Mouse (Mus musculus): Measurements from ENCODE around the gene Ppp2r3c. TPM values are rescaled to one million over a fixed set of nuclear protein-coding genes. Genes with fewer than 3 reads are reported as not detected.

Gene Ppp2r3c
- 1.1 TPM in 2 replicates for polyA plus RNA-seq (2012; rRNA removed)

GRCm38 (mm10) chr12:55302485-55303441, at the start of gene Ppp2r3c:
TSS of gene Ppp2r3c (minus strand) at chr12:55302998.

DNA sequence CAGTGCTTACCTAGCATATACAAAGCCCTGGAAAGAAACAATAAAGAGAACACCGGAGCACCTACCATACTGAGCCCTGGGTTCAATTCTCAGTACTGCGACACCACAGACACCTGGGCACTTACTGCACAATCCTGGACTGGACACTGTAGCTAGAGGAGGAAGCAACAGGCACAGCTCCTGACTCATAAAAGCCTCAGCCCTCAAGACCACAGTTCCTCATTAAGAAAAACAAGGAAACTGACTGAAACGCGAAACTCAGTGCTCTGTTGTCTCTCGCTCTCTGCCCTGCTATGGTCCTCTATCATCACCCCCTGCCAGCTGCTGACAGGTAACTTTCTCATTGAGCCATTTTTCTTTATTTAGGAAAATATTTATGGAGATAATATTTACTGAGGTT, 3.5 kb downstream of the Ppp2r3c start, which contains the start of gene 1110008L16Rik:
TSS of gene 1110008L16Rik (plus strand) at position 242 of the 400 bp plus-strand sequence.

DNA sequence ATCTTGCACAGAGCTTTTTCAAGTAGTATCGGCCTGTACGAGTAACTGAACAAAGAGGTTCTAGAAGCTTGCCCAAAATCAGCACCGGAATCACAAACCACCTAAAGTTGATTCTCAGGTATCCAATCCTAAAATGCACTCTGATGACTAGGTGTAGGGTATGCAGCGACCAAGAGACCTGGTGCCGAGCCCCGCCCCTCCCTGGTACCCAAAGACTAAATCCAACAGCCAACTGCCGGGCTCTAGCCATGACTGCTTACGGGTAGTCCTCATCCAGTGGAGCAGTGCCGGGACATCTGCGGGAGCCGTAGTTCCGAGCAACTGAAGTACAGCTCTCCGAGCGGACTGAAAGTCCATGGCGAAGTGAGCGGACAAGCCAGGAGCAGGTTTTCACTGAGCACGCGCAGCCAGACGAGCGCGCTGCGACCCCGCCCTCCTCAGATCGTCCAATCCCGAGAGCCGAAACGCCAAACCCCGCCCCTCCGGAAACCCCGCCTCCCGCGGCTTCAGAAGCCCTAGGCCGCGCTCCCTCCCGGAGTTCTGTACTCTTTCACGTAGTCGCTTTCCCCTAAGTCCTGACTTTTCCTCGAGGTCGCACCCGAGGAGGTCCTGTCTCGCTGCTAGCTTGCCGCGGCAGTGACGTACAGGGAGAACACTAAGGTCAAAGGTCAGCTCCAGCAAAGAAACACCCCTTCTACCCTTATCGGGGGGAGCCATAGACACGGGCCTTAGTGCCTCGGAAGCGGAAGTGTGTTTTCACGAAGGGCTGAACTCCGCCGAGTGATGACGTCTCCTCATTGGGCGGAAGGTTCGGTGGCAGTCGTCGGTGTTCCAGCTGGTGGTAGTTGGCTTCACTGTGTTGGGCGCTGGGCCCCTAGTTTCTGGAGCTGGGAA, 72.9 kb downstream of the Ppp2r3c start, which contains the start of gene Srp54c:
TSS of gene Srp54c (plus strand) at position 543 of the 894 bp plus-strand sequence.

Other genes starting within 250 kb of the Ppp2r3c start
- gene 2700097O09Rik, start 222.9 kb downstream of the Ppp2r3c start, polyA plus RNA-seq (2012; rRNA removed), result 3.9 and 5.0 TPM in 2 replicates
- 17.1 and 25.0 TPM in 2 replicates for gene Srp54a, start 222.7 kb downstream of the Ppp2r3c start, polyA plus RNA-seq (2012; rRNA removed)
- gene Fam177a, start 178.5 kb downstream of the Ppp2r3c start, polyA plus RNA-seq (2012; rRNA removed), result 3.4 and 6.5 TPM in 2 replicates
- gene Srp54b, start 147.9 kb downstream of the Ppp2r3c start, polyA plus RNA-seq (2012; rRNA removed), result 16.8 and 41.4 TPM in 2 replicates
- gene 1700047I17Rik2, start 103.4 kb downstream of the Ppp2r3c start, polyA plus RNA-seq (2012; rRNA removed), result not detected in 2 replicates
- 3.0 and 5.1 TPM in 2 replicates for gene Srp54c, start 72.8 kb downstream of the Ppp2r3c start, polyA plus RNA-seq (2012; rRNA removed)
- 5.0 and 6.0 TPM in 2 replicates for gene 1110008L16Rik, start 3.4 kb downstream of the Ppp2r3c start, polyA plus RNA-seq (2012; rRNA removed)
- gene Psma6, start 81.2 kb upstream of the Ppp2r3c start, polyA plus RNA-seq (2012; rRNA removed), result 26.2 and 29.5 TPM in 2 replicates
- gene Nfkbia, start 189.6 kb upstream of the Ppp2r3c start, polyA plus RNA-seq (2012; rRNA removed), result 196 and 211 TPM in 2 replicates